Mouse (Mus musculus): ENCODE results near the gene Npepps.

- TF ChIP-seq CTCF (IDR thresholded peaks at IDR 0.05; ENCODE audit: low read depth, low read length) (no peak), GATA1 (IDR thresholded peaks at IDR 0.05; ENCODE audit: borderline replicate concordance, low read length) (no peak), TAL1 (conservative IDR thresholded peaks at IDR 0.05; ENCODE audit: low read depth, low read length) (no peak), POLR2AphosphoS5 (IDR thresholded peaks at IDR 0.05; ENCODE audit: insufficient replicate concordance, low read depth, low read length) (no peak)
These were observed 6.5 kb upstream of the Npepps start for GRCm38 (mm10) chr11:97286973-97287372.
